Mouse (Mus musculus) forebrain, embryonic 10.5 days (tissue): Measurements from ENCODE around the gene Hdgfl2. TPM values are rescaled to one million over a fixed set of nuclear protein-coding genes. Genes with fewer than 3 reads are reported as not detected.
"Not testable (repeated sequence)": the region's sequence is repeated elsewhere in the genome, so short reads cannot be mapped to it uniquely, and the experiment has no call there.

Experiments
- DNase-seq: peaks from one replicate; pipeline ENCODE4 v3.0.0-alpha.2; 2017; ENCODE audit warnings: low spot score; ENCODE audit errors: extremely low spot score
- H3K27ac ChIP-seq: fragments of 300-500 bp; sonication (generic); 2 replicates; pipeline ENCODE4 v1.5.1; 2016; ENCODE audit warnings: mild to moderate bottlenecking
- H3K27me3 ChIP-seq: fragments of 300-500 bp; sonication (generic); 2 replicates; pipeline ENCODE4 v1.6.1; 2016; ENCODE audit warnings: mild to moderate bottlenecking; ENCODE audit not compliant: poor library complexity, severe bottlenecking
- H3K36me3 ChIP-seq: fragments of 300-500 bp; sonication (generic); replicated peaks from 2 replicates; pipeline ENCODE4 v1.6.1; 2016; ENCODE audit warnings: mild to moderate bottlenecking, moderate library complexity
- H3K4me1 ChIP-seq: fragments of 300-500 bp; sonication (generic); 2 replicates; pipeline ENCODE4 v1.6.1; 2016
- H3K4me3 ChIP-seq: fragments of 300-500 bp; sonication (generic); 2 replicates; pipeline ENCODE4 v1.5.1; 2016; ENCODE audit warnings: mild to moderate bottlenecking, moderate library complexity
- H3K9me3 ChIP-seq: fragments of 300-500 bp; sonication (generic); 2 replicates; pipeline ENCODE4 v1.6.1; 2016; ENCODE audit warnings: mild to moderate bottlenecking, moderate library complexity
- WGBS: fragments of 180-500 bp; shearing (Covaris S2); methylation state at CpG from one replicate; pipeline ENCODE4 v1.1.7; 2016; 5-methylcytosine and 5-hydroxymethylcytosine counted together
- polyA plus RNA-seq: library from polyadenylated mRNA; unstranded; fragments of >200 nt; fragmentation: Nextera tagmentation; extraction: Ambion mirVana; gene quantifications from 2 replicates; pipeline ENCODE4 v1.2.1, GENCODE M21; 2016

The Hdgfl2 gene
- polyA plus RNA-seq, 1 experiment from 2014 or later, result 188 TPM

DNA sequence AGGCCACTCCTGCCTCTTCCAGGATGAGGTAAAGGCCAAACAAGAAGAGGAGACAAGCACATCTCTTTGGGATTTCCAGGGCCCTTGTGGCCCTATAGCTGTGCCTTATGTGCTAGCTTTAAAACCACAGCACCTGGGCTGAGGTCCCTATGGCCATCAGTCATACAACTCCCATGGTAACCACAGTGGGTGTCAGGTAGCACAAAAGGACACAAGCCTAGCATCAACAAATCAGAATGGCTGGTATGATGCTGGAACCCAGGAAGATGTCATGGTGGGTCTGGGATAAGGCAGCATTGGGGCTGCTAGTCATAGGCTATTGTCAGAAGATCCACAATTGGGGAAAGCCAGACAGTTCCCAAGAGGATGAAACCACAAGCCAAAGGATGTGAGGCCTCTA, 8.3 kb upstream of the Hdgfl2 start:
- DNase-seq, result no peak
- Histone ChIP-seq H3K36me3 (peaks cover 70% of the 10 kb centered on the region), H3K4me1 (peaks cover 28% of the 10 kb centered on the region), H3K9me3 (no peaks in the 10 kb centered on the region; the same call in 1 of the 2 replicates), H3K27me3 (no peaks in the 10 kb centered on the region), H3K4me3 (no peak overlapping the region), H3K27ac (no peak overlapping the region)

DNA sequence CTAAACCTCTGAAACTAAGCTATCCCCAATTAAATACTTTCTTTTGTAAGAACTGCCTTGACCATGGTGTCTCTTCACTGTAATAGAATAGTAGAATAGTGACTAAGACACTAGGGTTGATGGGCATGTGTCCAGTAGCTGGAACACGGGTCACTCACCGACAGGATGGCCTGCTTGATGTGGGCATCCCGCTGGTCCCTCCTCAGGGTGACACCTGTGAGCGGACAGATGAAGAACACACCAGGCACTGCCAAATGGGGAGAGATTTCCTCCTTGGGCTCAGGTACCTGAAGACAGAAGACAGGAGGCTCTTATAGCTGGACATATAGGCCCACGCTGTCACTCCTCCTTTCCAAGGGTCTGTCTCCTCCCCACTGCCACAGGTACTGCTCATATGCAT, 7.2 kb upstream of the Hdgfl2 start:
- peaks cover 59% of the 10 kb centered on the region for H3K36me3 ChIP-seq
- H3K4me3 ChIP-seq, result no peak overlapping the region
- no peaks in the 10 kb centered on the region for H3K9me3 ChIP-seq
- H3K4me1 ChIP-seq, result peaks cover 28% of the 10 kb centered on the region
- no peak for DNase-seq
- H3K27me3 ChIP-seq, result no peaks in the 10 kb centered on the region
- WGBS, result 90% methylated on average over 5 of the region's 5 CpGs
- no peak overlapping the region for H3K27ac ChIP-seq

DNA sequence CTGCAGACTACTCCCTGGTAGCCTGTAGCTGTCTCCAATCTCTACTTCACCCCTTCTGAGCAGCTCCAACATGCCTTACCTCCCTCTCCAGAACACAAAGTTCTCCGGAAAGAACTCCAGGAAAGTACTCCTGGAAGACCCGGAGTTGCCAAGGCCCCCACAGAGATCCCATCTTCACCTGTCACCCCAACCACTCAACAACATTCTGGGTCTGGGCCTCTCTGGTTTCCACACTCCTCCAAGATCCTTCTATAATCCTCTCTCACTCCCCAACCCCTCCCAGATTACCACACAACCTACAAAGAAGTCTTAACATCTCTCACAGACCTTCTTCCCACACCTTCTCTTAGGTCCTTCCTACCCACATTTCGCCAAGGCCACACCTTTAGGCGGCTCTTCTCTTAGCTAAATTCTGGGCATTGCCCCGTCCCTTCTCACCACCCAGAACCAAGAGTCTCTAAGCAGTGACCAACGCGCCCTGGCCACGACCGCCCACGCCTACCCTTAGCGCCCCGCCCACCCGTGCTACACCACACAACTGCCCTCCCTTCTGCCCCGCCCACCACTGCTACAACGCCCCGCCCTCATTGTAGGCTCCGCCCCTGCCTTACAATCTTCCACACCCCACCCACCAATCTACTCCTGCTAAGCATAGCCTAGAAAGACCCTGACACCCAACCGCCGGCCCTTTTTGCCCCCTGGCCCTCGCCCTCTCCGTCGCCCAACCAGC, 5.2 kb upstream of the Hdgfl2 start:
- H3K9me3 ChIP-seq, result no peaks in the 10 kb centered on the region
- DNase-seq, result peak; percentile 88
- WGBS, result 10% methylated on average over 22 of the region's 22 CpGs
- peaks cover 39% of the 10 kb centered on the region for H3K36me3 ChIP-seq
- H3K4me3 ChIP-seq, result peak overlapping the region; percentile 69
- H3K27ac ChIP-seq, result peak overlapping the region; percentile 89
- H3K27me3 ChIP-seq, result no peaks in the 10 kb centered on the region
- H3K4me1 ChIP-seq, result peaks cover 32% of the 10 kb centered on the region

DNA sequence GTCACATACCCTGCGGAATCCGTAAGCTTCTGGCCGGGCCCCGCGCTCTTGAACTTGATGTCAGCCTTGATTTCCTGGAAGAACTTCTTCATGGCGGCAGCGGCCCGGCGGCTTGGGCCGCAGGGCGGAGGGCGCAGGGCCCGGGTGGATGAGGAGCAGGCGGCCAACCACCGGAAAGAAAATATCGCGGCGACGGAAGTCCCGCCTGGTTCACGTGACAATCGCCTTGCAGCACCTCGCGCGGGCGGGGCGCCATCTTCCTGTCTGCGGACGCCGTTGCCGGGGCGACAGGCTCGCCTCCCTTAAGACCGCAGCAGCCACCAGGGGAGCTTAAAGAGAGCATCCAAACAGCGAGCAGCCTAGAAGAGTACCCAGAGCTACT, 4.6 kb upstream of the Hdgfl2 start, which contains the start of gene Ubxn6:
Gene Ubxn6, minus strand, starts transcription at position 202 of the 382 bp plus-strand sequence.
- WGBS, result under 1% methylated on average over 35 of the region's 35 CpGs
- peak within 1 kb of the TSS; percentile 89 for H3K27ac ChIP-seq

DNA sequence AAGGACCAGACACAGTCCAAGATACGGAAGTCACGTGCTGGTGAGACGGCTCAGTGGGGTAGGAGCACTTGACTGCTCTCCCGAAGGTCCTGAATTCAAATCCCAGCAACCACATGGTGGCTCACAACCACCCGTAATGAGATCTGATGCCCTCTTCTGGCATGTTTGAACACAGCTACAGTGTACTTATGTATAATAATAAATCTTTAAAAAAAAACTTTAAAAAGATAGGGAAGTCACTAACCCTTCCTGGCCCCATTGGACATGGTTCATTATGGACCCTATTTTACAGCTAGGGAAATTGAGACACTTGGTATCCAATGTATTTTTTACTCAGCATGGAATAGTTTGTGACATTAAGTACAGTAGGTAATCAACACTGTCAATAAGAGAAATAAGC, 1.9 kb upstream of the Hdgfl2 start:
- H3K27ac ChIP-seq, result no peak overlapping the region
- peaks cover 14% of the 10 kb centered on the region for H3K36me3 ChIP-seq
- H3K27me3 ChIP-seq, result no peaks in the 10 kb centered on the region
- no peaks in the 10 kb centered on the region for H3K9me3 ChIP-seq
- H3K4me3 ChIP-seq, result no peak overlapping the region
- DNase-seq, result no peak
- peaks cover 59% of the 10 kb centered on the region for H3K4me1 ChIP-seq
- 89% methylated on average over 5 of the region's 5 CpGs for WGBS

More for the DNA sequence above, 4.6 kb upstream of the Hdgfl2 start, which contains the start of gene Ubxn6:
- Histone ChIP-seq H3K36me3 (peaks cover 33% of the 10 kb centered on the region), H3K9me3 (no peaks in the 10 kb centered on the region), H3K4me3 (peak within 1 kb of the TSS; percentile 69), H3K4me1 (peaks cover 32% of the 10 kb centered on the region), H3K27me3 (no peaks in the 10 kb centered on the region)
- DNase-seq, result peak; percentile 97

DNA sequence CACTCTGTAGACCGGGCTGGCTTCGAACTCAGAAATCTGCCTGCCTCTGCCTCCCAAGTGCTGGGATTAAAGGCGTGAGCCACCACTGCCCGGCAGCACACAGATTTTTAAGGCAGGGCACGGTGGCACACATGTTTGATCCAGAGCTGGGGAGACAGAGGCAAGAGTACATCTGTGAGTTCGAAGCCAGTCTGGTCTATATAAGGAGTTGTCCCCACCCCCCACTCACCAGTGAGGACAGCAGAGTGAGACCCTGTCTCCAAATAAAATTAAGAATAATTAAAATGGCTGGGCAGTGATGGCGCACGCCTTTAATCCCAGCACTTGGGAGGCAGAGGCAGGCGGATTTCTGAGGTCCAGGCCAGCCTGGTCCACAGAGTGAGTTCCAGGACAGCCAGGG, 1.1 kb upstream of the Hdgfl2 start:
- DNase-seq, H3K27me3 ChIP-seq, H3K9me3 ChIP-seq: not testable (repeated sequence)
- Histone ChIP-seq H3K27ac (peak overlapping the region; percentile 75), H3K4me1 (peaks cover 52% of the 10 kb centered on the region), H3K36me3 (peaks cover 16% of the 10 kb centered on the region), H3K4me3 (peak overlapping the region; percentile 94)
- 63% methylated on average over 9 of the region's 9 CpGs for WGBS

DNA sequence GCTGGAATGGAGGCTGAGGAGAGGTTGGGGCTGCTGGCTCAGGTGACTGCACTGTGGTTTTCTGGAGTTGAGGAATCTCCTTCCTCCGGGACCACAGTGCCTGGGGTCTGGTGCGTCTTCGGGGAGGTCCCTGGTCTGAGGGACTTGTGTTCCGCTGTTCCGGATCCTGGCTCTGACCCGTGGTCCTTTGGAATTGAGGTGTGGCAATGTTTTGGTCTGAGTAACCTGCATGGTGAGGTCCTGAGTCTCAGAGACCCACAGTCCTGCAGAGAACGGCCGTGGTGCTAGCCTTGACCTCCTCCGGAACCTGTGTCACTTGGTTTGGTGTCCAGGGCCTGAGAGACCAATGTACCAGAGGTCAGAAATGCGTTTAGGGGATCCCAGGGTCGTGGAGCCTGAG, 487 bp downstream of the Hdgfl2 start:
- H3K36me3 ChIP-seq, result peaks cover 30% of the 10 kb centered on the region
- no peaks in the 10 kb centered on the region for H3K9me3 ChIP-seq
- H3K27me3 ChIP-seq, result no peaks in the 10 kb centered on the region
- peak overlapping the region; percentile 91 for H3K27ac ChIP-seq
- no peak for DNase-seq
- peak overlapping the region; percentile 94 for H3K4me3 ChIP-seq
- H3K4me1 ChIP-seq, result peaks cover 40% of the 10 kb centered on the region
- 3% methylated on average over 11 of the region's 11 CpGs for WGBS

DNA sequence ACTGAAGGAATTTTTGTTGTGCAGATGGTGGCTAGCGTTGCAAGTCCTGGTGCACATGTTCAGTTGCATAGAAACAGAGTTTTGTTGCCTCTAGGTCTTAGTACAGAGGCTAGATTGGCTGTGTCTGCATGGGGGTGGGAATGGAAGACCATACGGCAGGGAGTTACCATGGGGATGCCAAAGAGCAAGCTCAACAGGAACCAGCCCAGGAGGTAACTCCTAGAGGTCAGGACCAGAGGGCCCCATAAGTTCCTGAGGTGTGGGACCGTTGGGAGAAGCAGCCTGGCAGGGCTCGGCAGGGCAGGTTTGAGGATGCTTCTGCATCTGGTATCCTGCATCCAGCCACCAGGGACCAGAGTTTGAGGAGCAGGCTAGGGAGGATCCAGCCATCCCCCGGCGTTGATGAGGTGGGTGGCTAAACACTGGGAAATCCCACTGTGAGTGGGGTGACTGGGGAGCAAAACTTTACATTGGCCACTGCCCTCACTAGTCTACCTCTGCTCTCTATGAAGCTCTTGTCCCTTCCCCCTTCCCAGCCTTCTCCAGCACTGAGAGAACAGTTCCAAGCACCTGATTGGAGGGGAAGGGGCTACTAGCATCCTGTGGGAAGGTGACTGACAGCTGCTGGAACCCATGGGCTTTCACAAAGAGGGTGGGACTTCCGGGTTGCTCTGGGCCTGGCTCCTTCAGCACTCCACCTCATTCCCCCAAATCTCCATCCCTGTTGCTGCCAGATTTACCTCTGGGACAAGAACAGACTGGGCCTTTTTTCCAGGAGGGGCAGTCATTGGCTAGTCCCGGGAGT, 1.5 kb downstream of the Hdgfl2 start:
- Histone ChIP-seq H3K9me3 (no peaks in the 10 kb centered on the region), H3K27ac (peak overlapping the region; percentile 91), H3K36me3 (peaks cover 41% of the 10 kb centered on the region), H3K4me1 (peaks cover 31% of the 10 kb centered on the region), H3K4me3 (peak overlapping the region; percentile 94), H3K27me3 (no peaks in the 10 kb centered on the region)
- peak; percentile 82 for DNase-seq
- 7% methylated on average over 8 of the region's 8 CpGs for WGBS

DNA sequence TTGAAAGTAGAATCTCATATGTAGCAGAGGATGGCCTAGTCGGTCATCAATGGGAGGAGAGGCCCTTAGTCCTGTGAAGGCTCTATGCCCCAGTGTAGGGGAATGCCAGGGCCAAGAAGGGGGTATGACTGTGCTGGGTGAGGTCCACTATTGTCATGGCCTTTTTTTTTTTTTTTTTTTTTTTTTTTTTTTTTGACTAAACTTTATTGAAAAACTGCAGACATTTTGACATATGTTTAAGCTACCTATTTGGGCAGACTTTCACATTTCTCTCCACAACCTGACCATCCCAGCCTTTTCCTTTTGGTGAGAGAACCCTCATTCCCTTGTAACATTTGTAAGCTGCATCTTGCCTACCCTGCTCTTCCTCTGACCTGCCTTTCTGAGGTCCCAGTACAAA, 12.9 kb downstream of the Hdgfl2 start:
- 76% methylated on average over 1 of the region's 1 CpGs for WGBS
- DNase-seq, result no peak
- no peaks in the 10 kb centered on the region for H3K27me3 ChIP-seq

DNA sequence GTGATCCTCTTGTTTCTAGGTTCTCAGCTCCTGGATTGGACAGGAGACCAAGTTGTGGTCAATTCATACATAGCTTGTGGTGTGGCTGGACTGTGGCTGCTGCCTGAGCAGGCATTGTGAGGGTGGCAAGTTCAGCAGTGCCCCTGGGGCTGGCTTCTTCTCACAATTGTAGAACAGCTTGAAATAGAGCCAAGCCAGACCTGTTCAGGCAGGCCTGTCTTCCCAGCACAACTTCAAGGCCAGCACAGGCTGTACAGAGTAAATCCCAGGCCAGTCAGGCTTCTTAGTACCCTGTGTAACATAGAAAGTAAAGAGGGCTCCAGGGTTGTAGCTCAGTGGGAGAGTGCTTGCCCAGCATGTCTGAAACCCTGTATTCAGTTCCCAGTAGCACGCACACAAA, 13.4 kb downstream of the Hdgfl2 start:
- no peaks in the 10 kb centered on the region for H3K9me3 ChIP-seq
- WGBS, result 94% methylated on average over 1 of the region's 1 CpGs
- DNase-seq, result no peak
- H3K4me1 ChIP-seq, result no peaks in the 10 kb centered on the region
- H3K27ac ChIP-seq, result no peak overlapping the region
- H3K4me3 ChIP-seq, result no peak overlapping the region; the same call in 1 of the 2 replicates
- H3K36me3 ChIP-seq, result peaks cover 83% of the 10 kb centered on the region
- no peaks in the 10 kb centered on the region for H3K27me3 ChIP-seq

More for the DNA sequence above, 12.9 kb downstream of the Hdgfl2 start:
- H3K4me1 ChIP-seq, result no peaks in the 10 kb centered on the region
- no peak overlapping the region; the same call in 1 of the 2 replicates for H3K4me3 ChIP-seq
- no peak overlapping the region for H3K27ac ChIP-seq
- H3K9me3 ChIP-seq, result no peaks in the 10 kb centered on the region
- H3K36me3 ChIP-seq, result peaks cover 83% of the 10 kb centered on the region

DNA sequence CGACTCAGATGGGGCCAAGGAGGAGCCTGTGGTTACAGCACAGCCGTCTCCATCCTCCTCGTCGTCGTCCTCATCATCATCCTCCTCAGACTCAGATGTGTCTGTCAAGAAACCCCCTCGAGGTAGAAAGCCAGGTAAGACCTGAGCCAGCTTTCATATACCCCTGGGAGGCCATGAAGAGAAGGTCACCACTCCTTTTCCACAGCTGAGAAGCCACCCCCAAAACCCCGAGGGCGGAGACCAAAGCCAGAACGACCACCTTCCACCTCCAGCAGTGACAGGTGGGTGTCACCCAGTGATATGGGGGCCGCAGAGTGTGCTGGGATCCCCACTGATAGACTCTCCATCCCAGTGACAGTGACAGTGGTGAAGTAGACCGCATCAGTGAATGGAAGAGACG, 17.4 kb downstream of the Hdgfl2 start:
- WGBS, result 93% methylated on average over 12 of the region's 12 CpGs
- DNase-seq, result no peak
- Histone ChIP-seq H3K4me1 (no peaks in the 10 kb centered on the region), H3K4me3 (no peak overlapping the region), H3K9me3 (no peaks in the 10 kb centered on the region), H3K27me3 (no peaks in the 10 kb centered on the region), H3K27ac (no peak overlapping the region), H3K36me3 (peaks cover 92% of the 10 kb centered on the region)

DNA sequence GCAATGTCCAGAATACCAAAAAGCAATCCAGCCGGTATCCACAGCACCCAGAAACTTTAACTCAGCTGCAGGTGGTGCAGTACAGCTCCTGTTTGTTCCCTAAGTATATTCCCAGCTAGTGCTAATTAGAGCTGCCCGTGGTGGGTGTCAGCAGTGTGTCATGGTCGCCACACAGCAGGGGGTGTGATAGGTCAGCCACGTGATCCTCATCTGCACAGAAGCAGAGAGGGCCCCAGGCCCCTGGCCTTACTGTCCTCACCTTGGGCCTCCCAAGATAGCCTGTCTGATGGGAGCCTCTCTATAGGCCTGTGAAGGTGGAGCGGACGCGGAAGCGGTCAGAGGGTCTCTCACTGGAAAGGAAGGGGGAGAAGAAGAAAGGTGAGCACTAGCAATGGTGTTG, 18.7 kb downstream of the Hdgfl2 start:
- Histone ChIP-seq H3K27me3 (no peaks in the 10 kb centered on the region), H3K36me3 (peaks cover 98% of the 10 kb centered on the region), H3K4me1 (no peaks in the 10 kb centered on the region), H3K27ac (no peak overlapping the region), H3K4me3 (no peak overlapping the region), H3K9me3 (no peaks in the 10 kb centered on the region)
- DNase-seq, result no peak
- WGBS, result 95% methylated on average over 8 of the region's 8 CpGs
